Mouse (Mus musculus): ENCODE data around the gene Rxrg. TPM values are rescaled to one million over a fixed set of nuclear protein-coding genes. Genes with fewer than 3 reads are reported as not detected.

Rxrg gene
- 18.5 and 24.2 TPM in 2 replicates for polyA plus RNA-seq (2015; fragmentation: Nextera tagmentation; extraction: Ambion mirVana)

- no peak within 1 kb of the TSS for H3K27ac ChIP-seq
- no peaks in the 10 kb centered on the region for H3K9me3 ChIP-seq
- peak within 1 kb of the TSS; percentile 42 for H3K4me3 ChIP-seq
- H3K4me2 ChIP-seq = peak within 1 kb of the TSS; percentile 81
- WGBS = under 1% methylated on average over 40 of the region's 40 CpGs
- peak; percentile 62; the same call in 1 of the 2 replicates for ATAC-seq (ENCODE audit: insufficient number of reproducible peaks, low FRiP score, low TSS enrichment, low read depth)
- H3K9ac ChIP-seq = peak within 1 kb of the TSS; percentile 17; the same call in 1 of the 2 replicates
- H3K27me3 ChIP-seq = peaks cover 31% of the 10 kb centered on the region
- H3K36me3 ChIP-seq = no peaks in the 10 kb centered on the region
- peaks cover 16% of the 10 kb centered on the region for H3K4me1 ChIP-seq
These were observed at the start of gene Rxrg for GRCm38 (mm10) chr1:167598255-167599081. Gene Rxrg, plus strand, starts transcription at chr1:167598384.

DNA sequence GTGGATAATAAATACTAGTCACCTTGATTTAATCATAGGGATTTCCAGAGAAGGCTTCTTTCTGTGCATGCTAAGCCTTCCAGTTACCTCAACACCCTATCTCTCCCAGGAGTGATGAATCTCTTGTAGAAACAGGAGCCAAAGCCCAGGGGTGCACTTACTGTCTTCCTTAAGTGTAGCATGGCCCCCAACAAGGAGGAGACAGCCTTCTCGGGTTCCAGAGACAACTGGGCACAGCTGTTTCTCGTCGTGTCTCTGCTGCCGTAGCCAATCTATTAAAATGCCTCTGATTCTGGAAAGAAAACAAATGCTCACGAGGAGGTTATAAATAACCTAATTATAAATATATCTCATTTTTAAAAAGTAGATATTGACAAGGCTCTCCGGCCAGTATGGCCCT is 48.9 kb upstream of the Rxrg start:
- no peaks in the 10 kb centered on the region for H3K9me3 ChIP-seq
- WGBS = 25% methylated on average over 6 of the region's 6 CpGs
- H3K4me1 ChIP-seq = peaks cover 24% of the 10 kb centered on the region
- H3K4me3 ChIP-seq = no peak overlapping the region
- H3K36me3 ChIP-seq = no peaks in the 10 kb centered on the region
- no peak overlapping the region for H3K4me2 ChIP-seq
- no peak for ATAC-seq (ENCODE audit: insufficient number of reproducible peaks, low FRiP score, low TSS enrichment, low read depth)
- no peaks in the 10 kb centered on the region for H3K27me3 ChIP-seq
- no peak overlapping the region for H3K27ac ChIP-seq
- H3K9ac ChIP-seq = no peak overlapping the region

DNA sequence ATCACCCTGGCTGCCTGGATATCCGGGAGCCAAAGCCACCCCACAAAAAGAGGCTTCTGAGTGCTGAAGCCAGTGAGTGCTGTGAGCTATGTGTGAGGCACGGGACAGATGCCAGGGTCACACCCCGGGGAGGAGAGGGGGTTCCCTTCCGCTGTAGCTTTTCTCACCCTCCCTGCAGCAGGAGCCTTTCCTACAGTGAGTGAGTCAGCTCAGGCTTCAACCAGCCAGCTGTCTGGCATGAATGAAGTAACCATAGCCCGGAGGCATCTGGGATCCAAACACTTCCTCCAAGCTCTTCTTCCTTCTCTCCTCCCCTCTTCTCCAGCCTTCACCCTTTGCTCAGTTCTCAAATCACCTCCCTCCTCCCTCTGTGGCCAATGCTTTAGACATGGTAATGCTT is 46.6 kb upstream of the Rxrg start:
- no peak overlapping the region for H3K9ac ChIP-seq
- no peaks in the 10 kb centered on the region for H3K27me3 ChIP-seq
- peak overlapping the region; percentile 2; the same call in 1 of the 2 replicates for H3K27ac ChIP-seq
- H3K4me2 ChIP-seq = no peak overlapping the region
- no peak for ATAC-seq (ENCODE audit: insufficient number of reproducible peaks, low FRiP score, low TSS enrichment, low read depth)
- H3K36me3 ChIP-seq = no peaks in the 10 kb centered on the region
- H3K9me3 ChIP-seq = no peaks in the 10 kb centered on the region
- H3K4me3 ChIP-seq = no peak overlapping the region
- H3K4me1 ChIP-seq = peaks cover 28% of the 10 kb centered on the region
- 11% methylated on average over 5 of the region's 5 CpGs for WGBS

DNA sequence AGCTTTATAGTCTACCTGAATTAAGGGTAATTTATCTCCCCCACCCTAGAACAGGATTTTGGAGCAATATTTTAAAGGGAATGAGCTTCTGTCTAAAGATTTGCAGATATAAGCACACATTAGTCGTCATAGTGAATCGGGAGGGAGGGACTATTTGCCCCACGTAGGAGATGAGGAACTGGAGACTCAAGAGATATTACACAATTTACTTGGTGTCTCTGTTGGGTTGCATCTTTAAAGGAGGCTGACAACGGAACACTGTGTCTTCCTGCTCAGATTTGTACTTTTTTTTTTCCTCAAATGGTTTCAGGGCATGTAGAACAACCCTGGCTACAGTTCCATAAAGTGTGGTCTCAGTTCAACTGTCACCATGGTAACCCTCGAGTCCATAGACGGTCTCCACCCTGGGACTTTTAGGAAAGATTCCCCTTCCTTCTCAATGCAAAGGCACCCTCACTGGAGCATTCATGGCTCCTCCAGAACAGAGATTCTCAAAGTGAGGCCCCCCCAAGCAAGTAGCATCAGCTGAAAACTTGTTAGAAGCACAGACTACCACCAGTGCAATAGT is 44.1 kb upstream of the Rxrg start:
- Histone ChIP-seq H3K36me3 (no peaks in the 10 kb centered on the region), H3K27ac (no peak overlapping the region), H3K9ac (no peak overlapping the region), H3K27me3 (no peaks in the 10 kb centered on the region), H3K9me3 (no peaks in the 10 kb centered on the region), H3K4me2 (no peak overlapping the region), H3K4me1 (peaks cover 28% of the 10 kb centered on the region), H3K4me3 (no peak overlapping the region)
- 43% methylated on average over 6 of the region's 6 CpGs for WGBS
- no peak for ATAC-seq (ENCODE audit: insufficient number of reproducible peaks, low FRiP score, low TSS enrichment, low read depth)

GRCm38 (mm10) chr1:167566571-167566970 is 31.6 kb upstream of the Rxrg start:
- Histone ChIP-seq H3K4me1 (no peaks in the 10 kb centered on the region), H3K27me3 (no peaks in the 10 kb centered on the region), H3K4me3 (no peak overlapping the region), H3K36me3 (no peaks in the 10 kb centered on the region), H3K9ac (no peak overlapping the region), H3K4me2 (no peak overlapping the region), H3K27ac (no peak overlapping the region), H3K9me3 (no peaks in the 10 kb centered on the region)
- no peak for ATAC-seq (ENCODE audit: insufficient number of reproducible peaks, low FRiP score, low TSS enrichment, low read depth)
- WGBS = 74% methylated on average over 2 of the region's 2 CpGs

DNA sequence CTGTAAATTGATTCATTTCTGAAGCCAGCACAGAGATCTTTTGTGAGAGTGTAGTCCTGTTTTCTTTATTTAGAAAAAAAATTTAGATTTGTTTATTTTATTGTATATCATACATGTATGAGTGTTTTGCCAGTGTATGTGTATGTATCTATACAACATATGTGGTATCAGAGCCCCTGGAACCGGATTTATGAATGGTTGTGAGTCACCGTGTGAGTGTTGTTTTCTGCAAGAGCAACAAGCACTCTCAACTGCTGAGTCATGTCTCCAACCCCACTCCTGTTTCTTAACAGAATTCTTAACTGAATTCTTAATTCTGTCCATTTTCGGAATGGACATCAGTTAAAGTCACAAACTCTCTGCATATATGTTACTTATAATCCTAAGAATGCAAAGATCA is 19.1 kb upstream of the Rxrg start:
- no peaks in the 10 kb centered on the region for H3K4me1 ChIP-seq
- 75% methylated on average over 3 of the region's 3 CpGs for whole genome bisulfite sequencing
- no peaks in the 10 kb centered on the region for H3K36me3 ChIP-seq
- no peak overlapping the region for H3K4me3 ChIP-seq
- H3K9ac ChIP-seq = no peak overlapping the region
- H3K9me3 ChIP-seq = no peaks in the 10 kb centered on the region
- ATAC-seq (ENCODE audit: insufficient number of reproducible peaks, low FRiP score, low TSS enrichment, low read depth) = no peak
- no peaks in the 10 kb centered on the region for H3K27me3 ChIP-seq
- no peak overlapping the region for H3K27ac ChIP-seq
- no peak overlapping the region for H3K4me2 ChIP-seq

GRCm38 (mm10) chr1:167583195-167583594 is 15.0 kb upstream of the Rxrg start:
- no peak overlapping the region for H3K4me2 ChIP-seq
- H3K4me3 ChIP-seq = no peak overlapping the region
- no peaks in the 10 kb centered on the region for H3K4me1 ChIP-seq
- no peaks in the 10 kb centered on the region for H3K9me3 ChIP-seq
- H3K27me3 ChIP-seq = no peaks in the 10 kb centered on the region
- 57% methylated on average over 6 of the region's 6 CpGs for WGBS
- no peak overlapping the region for H3K9ac ChIP-seq
- H3K27ac ChIP-seq = no peak overlapping the region
- no peaks in the 10 kb centered on the region for H3K36me3 ChIP-seq
- ATAC-seq (ENCODE audit: insufficient number of reproducible peaks, low FRiP score, low TSS enrichment, low read depth) = no peak

DNA sequence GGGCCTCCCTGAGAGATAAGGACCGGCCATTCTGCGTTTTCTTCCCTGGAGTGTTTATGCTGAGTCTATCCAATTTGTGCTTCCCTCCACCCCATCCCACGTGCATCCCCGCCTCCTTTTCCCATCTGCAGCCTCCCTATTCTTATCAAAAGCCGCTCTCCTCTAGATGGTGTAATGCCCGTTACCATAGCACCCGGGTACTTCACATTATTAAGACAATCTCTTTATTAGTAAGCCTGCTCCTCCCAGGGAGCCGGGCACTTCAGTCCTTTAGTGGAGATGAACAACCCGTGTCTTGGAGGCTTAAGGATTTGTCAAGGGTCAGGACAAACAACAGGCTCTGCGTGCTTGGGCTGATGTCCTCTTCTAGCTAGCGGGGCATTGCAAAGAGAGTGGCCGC is 14.3 kb upstream of the Rxrg start:
- Histone ChIP-seq H3K9ac (no peak overlapping the region), H3K36me3 (no peaks in the 10 kb centered on the region), H3K27ac (no peak overlapping the region), H3K9me3 (no peaks in the 10 kb centered on the region), H3K27me3 (no peaks in the 10 kb centered on the region), H3K4me2 (no peak overlapping the region), H3K4me1 (no peaks in the 10 kb centered on the region), H3K4me3 (no peak overlapping the region)
- 79% methylated on average over 12 of the region's 12 CpGs for WGBS
- no peak for ATAC-seq (ENCODE audit: insufficient number of reproducible peaks, low FRiP score, low TSS enrichment, low read depth)

DNA sequence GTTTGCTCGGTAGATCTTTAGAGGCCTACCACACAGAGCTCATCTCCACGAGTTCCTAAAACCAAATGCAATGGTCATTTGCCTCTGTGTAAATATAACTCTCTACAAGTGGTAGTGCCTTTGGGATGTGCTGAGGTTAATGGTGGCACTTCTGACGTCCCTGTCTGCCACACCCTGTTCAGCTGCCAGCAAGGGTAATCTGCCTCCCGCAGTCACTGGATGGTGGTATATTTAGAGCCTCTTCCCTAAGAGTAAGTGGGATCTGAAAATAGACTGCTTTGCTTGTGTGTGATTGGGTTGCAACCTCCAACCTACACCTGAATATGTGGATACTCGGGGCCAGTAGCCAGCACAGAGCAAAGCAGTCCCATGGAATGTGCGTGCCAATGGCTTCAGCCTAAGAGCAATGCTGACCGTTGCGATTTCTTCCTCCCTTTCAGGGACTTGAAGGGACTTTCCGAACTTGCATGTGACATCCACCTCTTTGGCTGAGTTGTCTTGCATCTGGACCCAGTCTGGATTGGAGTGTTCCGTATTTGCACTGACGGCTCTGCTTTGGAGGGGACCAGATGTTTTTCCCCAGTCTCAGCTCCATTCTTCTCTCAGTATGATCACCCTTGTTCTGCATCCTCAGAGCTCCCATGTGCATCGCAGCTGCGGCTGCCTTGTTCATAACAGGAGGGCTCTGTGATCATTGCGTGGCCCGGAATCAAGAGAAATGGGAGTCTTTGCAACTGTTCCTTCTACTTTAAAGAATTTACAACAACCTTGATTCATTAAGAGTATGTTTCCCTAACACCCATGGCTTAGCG is 9.2 kb upstream of the Rxrg start:
- H3K36me3 ChIP-seq = no peaks in the 10 kb centered on the region
- H3K9ac ChIP-seq = no peak overlapping the region
- 0 out of 2 replicates have a peak, but pooled peaks have one; percentile 27 for ATAC-seq (ENCODE audit: insufficient number of reproducible peaks, low FRiP score, low TSS enrichment, low read depth)
- H3K27me3 ChIP-seq = no peaks in the 10 kb centered on the region
- WGBS = 67% methylated on average over 16 of the region's 16 CpGs
- no peaks in the 10 kb centered on the region for H3K4me1 ChIP-seq
- H3K4me3 ChIP-seq = no peak overlapping the region
- no peaks in the 10 kb centered on the region for H3K9me3 ChIP-seq
- no peak overlapping the region; the same call in 1 of the 2 replicates for H3K27ac ChIP-seq
- no peak overlapping the region for H3K4me2 ChIP-seq

GRCm38 (mm10) chr1:167592175-167592574 is 6.0 kb upstream of the Rxrg start:
- 78% methylated on average over 8 of the region's 8 CpGs for WGBS

DNA sequence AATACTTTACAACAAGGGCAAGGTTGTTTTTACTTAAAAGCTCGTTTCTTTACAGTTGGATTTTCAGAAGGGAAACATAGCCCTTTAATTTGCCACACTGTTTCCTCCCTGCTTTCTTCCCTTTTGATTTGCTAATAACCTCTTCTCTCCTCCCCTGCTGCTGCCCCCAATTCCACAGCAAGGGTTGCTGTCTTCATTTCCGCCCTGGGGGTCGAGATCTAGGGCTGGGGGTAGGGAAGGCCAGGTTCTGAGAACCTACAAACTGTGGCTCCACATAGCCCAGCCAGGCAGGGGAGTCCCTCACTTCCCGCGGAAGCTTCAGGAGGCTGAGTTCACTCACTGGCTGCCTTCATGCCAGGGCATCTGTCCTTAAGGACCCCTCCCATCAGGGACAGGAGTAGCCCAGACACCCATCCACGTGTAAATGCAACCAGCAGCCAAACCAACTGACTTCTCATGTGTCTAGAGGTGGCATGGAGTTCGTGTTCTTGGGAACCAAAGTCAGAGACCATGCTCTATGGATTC is 1.1 kb downstream of the Rxrg start:
- H3K4me1 ChIP-seq = peaks cover 16% of the 10 kb centered on the region
- H3K27me3 ChIP-seq = peaks cover 31% of the 10 kb centered on the region
- H3K4me3 ChIP-seq = peak overlapping the region; percentile 42
- ATAC-seq (ENCODE audit: insufficient number of reproducible peaks, low FRiP score, low TSS enrichment, low read depth) = no peak
- no peaks in the 10 kb centered on the region for H3K9me3 ChIP-seq
- no peaks in the 10 kb centered on the region for H3K36me3 ChIP-seq
- no peak overlapping the region for H3K4me2 ChIP-seq
- no peak overlapping the region for H3K9ac ChIP-seq
- H3K27ac ChIP-seq = no peak overlapping the region
- WGBS = 11% methylated on average over 7 of the region's 7 CpGs

More at GRCm38 (mm10) chr1:167592175-167592574, 6.0 kb upstream of the Rxrg start:
- Histone ChIP-seq H3K27me3 (peaks cover 9% of the 10 kb centered on the region), H3K27ac (no peak overlapping the region), H3K9me3 (no peaks in the 10 kb centered on the region), H3K4me1 (no peaks in the 10 kb centered on the region), H3K9ac (no peak overlapping the region), H3K36me3 (no peaks in the 10 kb centered on the region), H3K4me3 (no peak overlapping the region), H3K4me2 (no peak overlapping the region)
- ATAC-seq (ENCODE audit: insufficient number of reproducible peaks, low FRiP score, low TSS enrichment, low read depth) = no peak

Data from limb, embryonic 15.5 days (tissue).